Comparison of ENCODE assay signal across 8 mouse cellular contexts in genomic region chr1:40266431-40267260, GRCm38 (mm10). TPM values are rescaled to one million over a fixed set of nuclear protein-coding genes. Genes with fewer than 3 reads are reported as not detected.
A peak's percentile ranks its signal among the peaks of the same experiment; 100 is the strongest.
DNase-seq lines count a peak whose midpoint lies in the region; ATAC-seq and TF ChIP-seq lines count a peak whose summit lies in the region.

No protein-coding gene starts in this region.

- WGBS in hindbrain, embryonic 11.5 days = 4% methylated on average over 36 of the region's 36 CpGs
- WGBS in lung, postnatal 0 days = under 1% methylated on average over 36 of the region's 36 CpGs

- no peaks in the 10 kb centered on the region for H3K9me3 ChIP-seq in hindbrain, embryonic 11.5 days (ENCODE audit: control insufficient read depth, low read length)
- no peaks in the 10 kb centered on the region for H3K9me3 ChIP-seq in lung, postnatal 0 days (ENCODE audit: low read length)

- H3K27me3 ChIP-seq in hindbrain, embryonic 11.5 days (ENCODE audit: control insufficient read depth, insufficient read depth, low read length) = no peaks in the 10 kb centered on the region
- H3K27me3 ChIP-seq in lung, postnatal 0 days (replicated peaks; ENCODE audit: insufficient read depth, low read length) = no peaks in the 10 kb centered on the region

- DNase-seq in ZHBTc4 (ENCODE audit: low read depth, low spot score) = peak; percentile 88
- DNase-seq in cerebellum, postnatal 10 days = peak; percentile 84
- peak; percentile 45 to 61 for DNase-seq in frontal cortex, postnatal 10 days (ENCODE audit: low spot score in 2 of 2)
- DNase-seq in hindbrain, embryonic 11.5 days (ENCODE audit: low spot score) = peak; percentile 76
- peak; percentile 44 to 55 for DNase-seq in layer of hippocampus, postnatal 14 days (ENCODE audit: low spot score in 2 of 2)
- peak; percentile 86 for DNase-seq in lung, postnatal 0 days (ENCODE audit: low spot score)
- DNase-seq in retina, postnatal 7 days (ENCODE audit: low read depth, low spot score) = peak; percentile 25
- DNase-seq in urinary bladder, postnatal 36 days (ENCODE audit: low spot score in 2 of 2) = peak; percentile 79 to 86

- H3K4me3 ChIP-seq in hindbrain, embryonic 11.5 days (ENCODE audit: low read depth, low read length) = peak overlapping the region; percentile 36
- H3K4me3 ChIP-seq in lung, postnatal 0 days (ENCODE audit: low read depth, low read length) = peak overlapping the region; percentile 45

- TF ChIP-seq EP300 in lung, postnatal 0 days (IDR thresholded peaks at IDR 0.05) = no peak; the same call in 1 of the 2 replicates

- H3K36me3 ChIP-seq in hindbrain, embryonic 11.5 days (ENCODE audit: control insufficient read depth, insufficient read depth, low read length) = no peaks in the 10 kb centered on the region
- H3K36me3 ChIP-seq in lung, postnatal 0 days (ENCODE audit: insufficient read depth, low read length) = no peaks in the 10 kb centered on the region

- TF ChIP-seq CTCF in lung, postnatal 0 days (IDR thresholded peaks at IDR 0.05) = no peak

- H3K9ac ChIP-seq in hindbrain, embryonic 11.5 days (ENCODE audit: low read depth, low read length) = peak overlapping the region; percentile 52; the same call in 1 of the 2 replicates
- H3K9ac ChIP-seq in lung, postnatal 0 days (replicated peaks; ENCODE audit: low read depth) = peak overlapping the region; percentile 24

- peak; percentile 85 for ATAC-seq in hindbrain, embryonic 11.5 days (ENCODE audit: low FRiP score)
- peak; percentile 89 for ATAC-seq in lung, postnatal 0 days

- peaks cover 5% of the 10 kb centered on the region; the same call in 1 of the 2 replicates for H3K4me1 ChIP-seq in hindbrain, embryonic 11.5 days (replicated peaks; ENCODE audit: control insufficient read depth, insufficient read depth, low read length)
- peaks cover 21% of the 10 kb centered on the region; the same call in 1 of the 2 replicates for H3K4me1 ChIP-seq in lung, postnatal 0 days (ENCODE audit: insufficient read depth, low read depth, low read length)

- H3K4me2 ChIP-seq in hindbrain, embryonic 11.5 days (replicated peaks; ENCODE audit: low read depth, low read length) = peak overlapping the region; percentile 89
- H3K4me2 ChIP-seq in lung, postnatal 0 days (replicated peaks; ENCODE audit: low read depth, low read length) = peak overlapping the region; percentile 76

- no peak overlapping the region for H3K27ac ChIP-seq in hindbrain, embryonic 11.5 days (ENCODE audit: low read depth, low read length)
- H3K27ac ChIP-seq in lung, postnatal 0 days (ENCODE audit: low read length) = peak overlapping the region; percentile 82

RNA-seq across cellular contexts. Expression of gene Il1r1, which starts 41.8 kb away (rescaled TPM):
- polyA plus RNA-seq in hindbrain, embryonic 11.5 days (2014; fragmentation: Nextera tagmentation; extraction: Ambion mirVana) = 0.71 and 1.7 TPM in 2 replicates
- 1 to 10 TPM; 5.3 to 5.8 TPM for total RNA-seq in layer of hippocampus, postnatal 14 days (2021)
- polyA plus RNA-seq in lung, postnatal 0 days (2015; fragmentation: Nextera tagmentation; extraction: Ambion mirVana) = 13.5 and 14.1 TPM in 2 replicates

RNA-seq across cellular contexts. Expression of gene Il1rl2, which starts 57.8 kb away (rescaled TPM):
- polyA plus RNA-seq in hindbrain, embryonic 11.5 days (2014; fragmentation: Nextera tagmentation; extraction: Ambion mirVana) = 1.2 and 1.6 TPM in 2 replicates
- under 1 TPM; 0.55 to 0.99 TPM for total RNA-seq in layer of hippocampus, postnatal 14 days (2021)
- 6.3 and 8.2 TPM in 2 replicates for polyA plus RNA-seq in lung, postnatal 0 days (2015; fragmentation: Nextera tagmentation; extraction: Ambion mirVana)

Comparison
In these comparisons a context has a peak if more than half of its experiments do, and no peak if none do; other contexts are left out.
1. DNase-seq: peak in every context shown above with its lines; median percentile 88 in ZHBTc4; 86 in lung, postnatal 0 days; 84 in cerebellum, postnatal 10 days; 82 in urinary bladder, postnatal 36 days; 76 in hindbrain, embryonic 11.5 days; 53 in frontal cortex, postnatal 10 days; 50 in layer of hippocampus, postnatal 14 days; 25 in retina, postnatal 7 days.